8 mouse cellular contexts compared by ENCODE assay signal in genomic region chr5:143526698-143527331, GRCm38 (mm10). TPM values are rescaled to one million over a fixed set of nuclear protein-coding genes. Genes with fewer than 3 reads are reported as not detected.
DNase-seq lines count a peak whose midpoint lies in the region; ATAC-seq lines count a peak whose summit lies in the region.

No protein-coding gene starts in this region.

- peak overlapping the region; percentile 100 for H3K9ac ChIP-seq in embryonic facial prominence, embryonic 13.5 days
- H3K9ac ChIP-seq in hindbrain, embryonic 16.5 days (ENCODE audit: low read depth, low read length), result peak overlapping the region; percentile 98
- peak overlapping the region; percentile 96 for H3K9ac ChIP-seq in liver, embryonic 16.5 days (ENCODE audit: low read depth, low read length)
- H3K9ac ChIP-seq in neural tube, embryonic 14.5 days (replicated peaks; ENCODE audit: low read depth, low read length), result peak overlapping the region; percentile 98

- peak overlapping the region; percentile 86 for H3K4me2 ChIP-seq in embryonic facial prominence, embryonic 13.5 days
- peak overlapping the region; percentile 78 for H3K4me2 ChIP-seq in hindbrain, embryonic 16.5 days (ENCODE audit: low read length)
- H3K4me2 ChIP-seq in liver, embryonic 16.5 days (ENCODE audit: low read depth, low read length), result peak overlapping the region; percentile 98
- H3K4me2 ChIP-seq in neural tube, embryonic 14.5 days (ENCODE audit: low read depth, low read length), result peak overlapping the region; percentile 93

- DNase-seq in urinary bladder, adult 18-20 months (ENCODE audit: low spot score in 2 of 2), result peak; percentile 36 to 40
- no peak for DNase-seq in urinary bladder, postnatal 10 days (ENCODE audit: low spot score)

- H3K4me1 ChIP-seq in embryonic facial prominence, embryonic 13.5 days, result peaks cover 29% of the 10 kb centered on the region
- peaks cover 24% of the 10 kb centered on the region for H3K4me1 ChIP-seq in hindbrain, embryonic 16.5 days (ENCODE audit: control insufficient read depth, insufficient read depth, low read depth, low read length)
- H3K4me1 ChIP-seq in liver, embryonic 16.5 days (ENCODE audit: control insufficient read depth, low read depth, low read length), result peaks cover 48% of the 10 kb centered on the region
- H3K4me1 ChIP-seq in neural tube, embryonic 14.5 days (ENCODE audit: control insufficient read depth, insufficient read depth, low read length), result peaks cover 15% of the 10 kb centered on the region

- peak overlapping the region; percentile 99 for H3K4me3 ChIP-seq in embryonic facial prominence, embryonic 13.5 days
- peak overlapping the region; percentile 94 for H3K4me3 ChIP-seq in hindbrain, embryonic 16.5 days (ENCODE audit: low read length)
- H3K4me3 ChIP-seq in liver, embryonic 16.5 days (ENCODE audit: low read depth, low read length), result peak overlapping the region; percentile 87
- H3K4me3 ChIP-seq in neural tube, embryonic 14.5 days (ENCODE audit: low read depth, low read length), result peak overlapping the region; percentile 97

- no peak for ATAC-seq in embryonic facial prominence, embryonic 13.5 days (ENCODE audit: insufficient number of reproducible peaks, insufficient read depth, low FRiP score, low TSS enrichment, low read depth)
- ATAC-seq in hindbrain, embryonic 16.5 days, result no peak
- no peak for ATAC-seq in liver, embryonic 16.5 days (ENCODE audit: low read depth)
- ATAC-seq in neural tube, embryonic 14.5 days (ENCODE audit: low read depth), result no peak
- no peak for ATAC-seq in megakaryocyte-erythroid progenitor cell, adult 5-6 weeks (replicated peaks; ENCODE audit: low FRiP score, low TSS enrichment, poor library complexity, severe bottlenecking)
- no peak for ATAC-seq in frontal cortex, adult (ENCODE audit: low TSS enrichment)

- no peaks in the 10 kb centered on the region for H3K27me3 ChIP-seq in embryonic facial prominence, embryonic 13.5 days
- H3K27me3 ChIP-seq in hindbrain, embryonic 16.5 days (replicated peaks; ENCODE audit: control insufficient read depth, insufficient read depth, low read length), result no peaks in the 10 kb centered on the region
- H3K27me3 ChIP-seq in liver, embryonic 16.5 days (ENCODE audit: control insufficient read depth, insufficient read depth, low read depth, low read length), result no peaks in the 10 kb centered on the region
- no peaks in the 10 kb centered on the region for H3K27me3 ChIP-seq in neural tube, embryonic 14.5 days (ENCODE audit: control insufficient read depth, insufficient read depth, low read length)

- H3K36me3 ChIP-seq in embryonic facial prominence, embryonic 13.5 days, result peaks cover 6% of the 10 kb centered on the region; the same call in 1 of the 2 replicates
- H3K36me3 ChIP-seq in hindbrain, embryonic 16.5 days (ENCODE audit: control insufficient read depth, insufficient read depth, low read length), result no peaks in the 10 kb centered on the region
- 0 out of 2 replicates have a peak, but pooled peaks cover 3% of the 10 kb centered on the region for H3K36me3 ChIP-seq in liver, embryonic 16.5 days (ENCODE audit: control insufficient read depth, insufficient read depth)
- no peaks in the 10 kb centered on the region for H3K36me3 ChIP-seq in neural tube, embryonic 14.5 days (ENCODE audit: control insufficient read depth, insufficient read depth, low read length)

- peak overlapping the region; percentile 99 for H3K27ac ChIP-seq in embryonic facial prominence, embryonic 13.5 days
- no peak overlapping the region for H3K27ac ChIP-seq in hindbrain, embryonic 16.5 days (ENCODE audit: low read depth, low read length)
- peak overlapping the region; percentile 99 for H3K27ac ChIP-seq in liver, embryonic 16.5 days (ENCODE audit: low read length)
- peak overlapping the region; percentile 2; the same call in 1 of the 2 replicates for H3K27ac ChIP-seq in neural tube, embryonic 14.5 days (ENCODE audit: low read depth, low read length)

- no peaks in the 10 kb centered on the region for H3K9me3 ChIP-seq in embryonic facial prominence, embryonic 13.5 days
- H3K9me3 ChIP-seq in hindbrain, embryonic 16.5 days (ENCODE audit: control insufficient read depth, low read length), result no peaks in the 10 kb centered on the region
- H3K9me3 ChIP-seq in liver, embryonic 16.5 days (replicated peaks; ENCODE audit: control insufficient read depth, low read length), result no peaks in the 10 kb centered on the region
- H3K9me3 ChIP-seq in neural tube, embryonic 14.5 days (ENCODE audit: control insufficient read depth, low read length), result no peaks in the 10 kb centered on the region

- 1% methylated on average over 28 of the region's 28 CpGs for WGBS in embryonic facial prominence, embryonic 13.5 days
- WGBS in hindbrain, embryonic 16.5 days, result 8% methylated on average over 28 of the region's 28 CpGs
- under 1% methylated on average over 28 of the region's 28 CpGs for WGBS in liver, embryonic 16.5 days (ENCODE audit: insufficient replicate concordance)
- WGBS in neural tube, embryonic 14.5 days, result 2% methylated on average over 28 of the region's 28 CpGs

RNA-seq across cellular contexts. Expression of gene Rac1, which starts 1.0 kb away (rescaled TPM):
- 439 and 458 TPM in 2 replicates for polyA plus RNA-seq in embryonic facial prominence, embryonic 13.5 days (2015; fragmentation: Nextera tagmentation; extraction: Ambion mirVana)
- 285 and 452 TPM in 2 replicates for polyA plus RNA-seq in hindbrain, embryonic 16.5 days (2015; fragmentation: Nextera tagmentation; extraction: Ambion mirVana)
- polyA plus RNA-seq in liver, embryonic 16.5 days (2015; fragmentation: Nextera tagmentation; extraction: Ambion mirVana), result 104 and 135 TPM in 2 replicates
- 454 and 468 TPM in 2 replicates for polyA plus RNA-seq in neural tube, embryonic 14.5 days (2014; fragmentation: Nextera tagmentation; extraction: Ambion mirVana)
- total RNA-seq in megakaryocyte-erythroid progenitor cell, adult 5-6 weeks (2014; fragmentation: Nextera tagmentation), result 140 and 211 TPM in 2 replicates
- 64.1 and 110 TPM in 2 replicates for total RNA-seq in megakaryocyte-erythroid progenitor cell, adult 5-6 weeks (2017)
